Comparison of ENCODE assay signal across 10 mouse cellular contexts in genomic region chr9:68654039-68654332, GRCm38 (mm10). TPM values are rescaled to one million over a fixed set of nuclear protein-coding genes. Genes with fewer than 3 reads are reported as not detected.
DNase-seq lines count a peak whose midpoint lies in the region; ATAC-seq and TF ChIP-seq lines count a peak whose summit lies in the region.
"Had no signal": no experiment of that assay in that cellular context is flagged by ENCODE, and none has a peak within 500 bp of the region (broad histone marks: within the 10 kb centered on the region; RNA-seq: fewer than 3 reads in every experiment).

No protein-coding gene starts in this region.

- H3K36me3 ChIP-seq in heart, embryonic 10.5 days, result no peaks in the 10 kb centered on the region
- H3K36me3 ChIP-seq in testis, adult 2 months (ENCODE audit: control insufficient read depth, insufficient read depth, low read length), result no peaks in the 10 kb centered on the region
- no peaks in the 10 kb centered on the region for H3K36me3 ChIP-seq in liver, embryonic 11.5 days (ENCODE audit: control insufficient read depth, insufficient read depth, low read length)
- no peaks in the 10 kb centered on the region for H3K36me3 ChIP-seq in stomach, postnatal 0 days (ENCODE audit: control insufficient read depth, insufficient read depth, low read length)

- H3K27ac ChIP-seq in heart, embryonic 10.5 days, result peak overlapping the region; percentile 92
- H3K27ac ChIP-seq in testis, adult 2 months (ENCODE audit: control insufficient read depth, insufficient read depth, low read depth, low read length), result no peak overlapping the region
- peak overlapping the region; percentile 75; the same call in 1 of the 2 replicates for H3K27ac ChIP-seq in liver, embryonic 11.5 days (ENCODE audit: low read depth, low read length)
- peak overlapping the region; percentile 93 for H3K27ac ChIP-seq in stomach, postnatal 0 days (replicated peaks)
- H3K27ac ChIP-seq: macrophage had no signal

- intact Hi-C loops in heart, postnatal 10 days (cut with DNase I), result loop anchor here (5.0 to 10.0 kb wide), 3 partner anchors 639 to 668 kb away; no protein-coding TSS in a partner anchor

- TF ChIP-seq EP300 in stomach, postnatal 0 days (optimal IDR thresholded peaks at IDR 0.05), result no peak

- TF ChIP-seq POLR2A in testis, adult 2 months (IDR thresholded peaks at IDR 0.05; ENCODE audit: control insufficient read depth, low read depth, low read length), result no peak

- H3K27me3 ChIP-seq in heart, embryonic 10.5 days (ENCODE audit: insufficient read depth, poor library complexity, severe bottlenecking), result peaks cover 4% of the 10 kb centered on the region; the same call in 1 of the 2 replicates
- H3K27me3 ChIP-seq in testis, adult 2 months (ENCODE audit: control insufficient read depth, insufficient read depth, low read length), result no peaks in the 10 kb centered on the region
- H3K27me3 ChIP-seq in liver, embryonic 11.5 days (replicated peaks; ENCODE audit: control insufficient read depth, insufficient read depth, low read length), result peaks cover 36% of the 10 kb centered on the region
- H3K27me3 ChIP-seq in stomach, postnatal 0 days (ENCODE audit: control insufficient read depth, insufficient read depth, low read length), result no peaks in the 10 kb centered on the region

- DNase-seq in heart, embryonic 10.5 days (ENCODE audit: low spot score), result no peak
- DNase-seq in heart, postnatal 10 days, result no peak
- DNase-seq in testis, postnatal 14 days (ENCODE audit: low spot score), result no peak
- no peak for DNase-seq in liver, embryonic 11.5 days (ENCODE audit: low spot score)
- DNase-seq in stomach, postnatal 0 days (ENCODE audit: low spot score), result no peak
- DNase-seq in spleen, adult 12 weeks (ENCODE audit: low spot score), result no peak
- DNase-seq in cerebellum, adult 11-12 months, result no peak
- DNase-seq: thymus, postnatal 14 days had no signal

- H3K4me1 ChIP-seq in heart, embryonic 10.5 days, result peaks cover 15% of the 10 kb centered on the region; the same call in 1 of the 2 replicates
- peaks cover 9% of the 10 kb centered on the region for H3K4me1 ChIP-seq in testis, adult 2 months (ENCODE audit: control insufficient read depth, insufficient read depth, low read length)
- H3K4me1 ChIP-seq in liver, embryonic 11.5 days (replicated peaks; ENCODE audit: control insufficient read depth, insufficient read depth, low read length), result peaks cover 4% of the 10 kb centered on the region; the same call in 1 of the 2 replicates
- H3K4me1 ChIP-seq in stomach, postnatal 0 days (replicated peaks; ENCODE audit: control insufficient read depth, insufficient read depth), result no peaks in the 10 kb centered on the region

- no peak; the same call in 1 of the 2 replicates for ATAC-seq in liver, embryonic 11.5 days (replicated peaks; ENCODE audit: low FRiP score)
- peak; percentile 25; the same call in 1 of the 2 replicates for ATAC-seq in stomach, postnatal 0 days (ENCODE audit: low FRiP score, low TSS enrichment)

- under 1% methylated on average over 28 of the region's 28 CpGs for WGBS in heart, embryonic 10.5 days
- WGBS in liver, embryonic 11.5 days, result under 1% methylated on average over 27 of the region's 28 CpGs
- 2% methylated on average over 24 of the region's 28 CpGs for whole genome bisulfite sequencing in stomach, postnatal 0 days

- TF ChIP-seq CTCF in testis, adult 2 months (IDR thresholded peaks at IDR 0.05; ENCODE audit: control insufficient read depth, insufficient read depth, insufficient replicate concordance, low read depth, low read length), result no peak
- no peak for TF ChIP-seq CTCF in stomach, postnatal 0 days (IDR thresholded peaks at IDR 0.05; ENCODE audit: low read depth)

- H3K4me2 ChIP-seq in liver, embryonic 11.5 days, result peak overlapping the region; percentile 80
- H3K4me2 ChIP-seq in stomach, postnatal 0 days (replicated peaks; ENCODE audit: low read depth), result peak overlapping the region; percentile 96

- peak overlapping the region; percentile 85 for H3K4me3 ChIP-seq in heart, embryonic 10.5 days
- H3K4me3 ChIP-seq in testis, adult 2 months (ENCODE audit: control insufficient read depth, low read depth, low read length), result peak overlapping the region; percentile 90
- peak overlapping the region; percentile 63 for H3K4me3 ChIP-seq in liver, embryonic 11.5 days (ENCODE audit: low read depth, low read length)
- H3K4me3 ChIP-seq in stomach, postnatal 0 days (ENCODE audit: low read depth, low read length), result peak overlapping the region; percentile 85

- peak overlapping the region; percentile 52; the same call in 1 of the 2 replicates for H3K9ac ChIP-seq in liver, embryonic 11.5 days (ENCODE audit: low read depth, low read length)
- peak overlapping the region; percentile 82 for H3K9ac ChIP-seq in stomach, postnatal 0 days (ENCODE audit: low read length)

- no peaks in the 10 kb centered on the region for H3K9me3 ChIP-seq in heart, embryonic 10.5 days
- H3K9me3 ChIP-seq in liver, embryonic 11.5 days (ENCODE audit: control insufficient read depth, low read length), result no peaks in the 10 kb centered on the region
- H3K9me3 ChIP-seq in stomach, postnatal 0 days (ENCODE audit: control insufficient read depth, low read length), result no peaks in the 10 kb centered on the region

RNA-seq across cellular contexts. Expression of gene Rora, which starts 0.4 kb away (rescaled TPM):
- 5.0 and 5.1 TPM in 2 replicates for polyA plus RNA-seq in heart, embryonic 10.5 days (2016; fragmentation: Nextera tagmentation; extraction: Ambion mirVana)
- total RNA-seq in heart, postnatal 10 days (2021), result 10 to 100 TPM; 21.1 to 24.9 TPM
- 22.0 and 24.1 TPM in 2 replicates for polyA plus RNA-seq in testis, adult 2 months (2012; rRNA removed)
- polyA plus RNA-seq in liver, embryonic 11.5 days (2014; fragmentation: Nextera tagmentation; extraction: Ambion mirVana), result 3.3 and 4.3 TPM in 2 replicates
- 7.5 and 7.9 TPM in 2 replicates for polyA plus RNA-seq in stomach, postnatal 0 days (2015; fragmentation: Nextera tagmentation; extraction: Ambion mirVana)
